In genomic region chr19:5756321-5756985, GRCm38 (mm10) we compare ENCODE assay signal across 8 mouse cellular contexts. TPM values are rescaled to one million over a fixed set of nuclear protein-coding genes. Genes with fewer than 3 reads are reported as not detected.
DNase-seq lines count a peak whose midpoint lies in the region; ATAC-seq lines count a peak whose summit lies in the region.

No protein-coding gene starts in this region.

- H3K27me3 ChIP-seq in hindbrain, embryonic 12.5 days = peaks cover 75% of the 10 kb centered on the region
- peaks cover 85% of the 10 kb centered on the region for H3K27me3 ChIP-seq in limb, embryonic 10.5 days (ENCODE audit: low read depth, poor library complexity, severe bottlenecking)

- DNase-seq in cerebellum, adult 11-12 months = peak; percentile 35
- peak; percentile 93 for DNase-seq in brain, adult 2 months (ENCODE audit: low read depth, low spot score)
- DNase-seq in limb, embryonic 10.5 days (ENCODE audit: low spot score) = peak; percentile 45
- peak; percentile 93 for DNase-seq in right cerebral cortex, adult 18-20 months
- DNase-seq in yolk sac, embryonic 10.5 days (ENCODE audit: low spot score) = no peak
- no peak for DNase-seq in gastrocnemius, adult 18-20 months (ENCODE audit: low spot score)

- no peak for ATAC-seq in cerebellum, adult (ENCODE audit: insufficient number of reproducible peaks, low FRiP score, low TSS enrichment)
- ATAC-seq in hindbrain, embryonic 12.5 days (ENCODE audit: low FRiP score) = peak; percentile 47; the same call in 1 of the 2 replicates

- no peaks in the 10 kb centered on the region for H3K9me3 ChIP-seq in hindbrain, embryonic 12.5 days (replicated peaks)
- no peaks in the 10 kb centered on the region for H3K9me3 ChIP-seq in limb, embryonic 10.5 days (replicated peaks)

- 6% methylated on average over 29 of the region's 29 CpGs for WGBS in hindbrain, embryonic 12.5 days
- WGBS in limb, embryonic 10.5 days = 7% methylated on average over 28 of the region's 29 CpGs

- H3K4me3 ChIP-seq in hindbrain, embryonic 12.5 days = peak overlapping the region; percentile 14
- H3K4me3 ChIP-seq in limb, embryonic 10.5 days = peak overlapping the region; percentile 47

- H3K36me3 ChIP-seq in hindbrain, embryonic 12.5 days = peaks cover 43% of the 10 kb centered on the region
- H3K36me3 ChIP-seq in limb, embryonic 10.5 days = peaks cover 44% of the 10 kb centered on the region

- H3K4me1 ChIP-seq in hindbrain, embryonic 12.5 days = peaks cover 20% of the 10 kb centered on the region
- H3K4me1 ChIP-seq in limb, embryonic 10.5 days = peaks cover 25% of the 10 kb centered on the region

- no peak overlapping the region for H3K27ac ChIP-seq in hindbrain, embryonic 12.5 days
- peak overlapping the region; percentile 15; the same call in 1 of the 2 replicates for H3K27ac ChIP-seq in limb, embryonic 10.5 days

- peak overlapping the region; percentile 43 for H3K4me2 ChIP-seq in hindbrain, embryonic 12.5 days (replicated peaks)

- H3K9ac ChIP-seq in hindbrain, embryonic 12.5 days = peak overlapping the region; percentile 46

RNA-seq across cellular contexts. Expression of gene Scyl1, which starts 14.8 kb away (rescaled TPM):
- polyA plus RNA-seq in hindbrain, embryonic 12.5 days (2016; fragmentation: Nextera tagmentation; extraction: Ambion mirVana) = 71.8 and 73.7 TPM in 2 replicates
- polyA plus RNA-seq in limb, embryonic 10.5 days (2016; fragmentation: Nextera tagmentation; extraction: Ambion mirVana) = 71.6 and 78.5 TPM in 2 replicates
- 10 to 100 TPM; 70.6 to 74.4 TPM for total RNA-seq in gastrocnemius, adult 18-20 months (2021)

RNA-seq across cellular contexts. Expression of gene Ltbp3, which starts 15.7 kb away (rescaled TPM):
- polyA plus RNA-seq in hindbrain, embryonic 12.5 days (2016; fragmentation: Nextera tagmentation; extraction: Ambion mirVana) = 13.8 and 16.6 TPM in 2 replicates
- polyA plus RNA-seq in limb, embryonic 10.5 days (2016; fragmentation: Nextera tagmentation; extraction: Ambion mirVana) = 2.2 and 3.4 TPM in 2 replicates
- 10 to 100 TPM; 41.4 to 45.4 TPM for total RNA-seq in gastrocnemius, adult 18-20 months (2021)

RNA-seq across cellular contexts. Expression of gene Fam89b, which starts 27.0 kb away (rescaled TPM):
- polyA plus RNA-seq in hindbrain, embryonic 12.5 days (2016; fragmentation: Nextera tagmentation; extraction: Ambion mirVana) = 174 and 177 TPM in 2 replicates
- 158 TPM in 2 replicates for polyA plus RNA-seq in limb, embryonic 10.5 days (2016; fragmentation: Nextera tagmentation; extraction: Ambion mirVana)
- total RNA-seq in gastrocnemius, adult 18-20 months (2021) = 10 to 100 TPM; 20.1 to 21.3 TPM

RNA-seq across cellular contexts. Expression of gene Ehbp1l1, which starts 30.3 kb away (rescaled TPM):
- 10.8 and 12.1 TPM in 2 replicates for polyA plus RNA-seq in hindbrain, embryonic 12.5 days (2016; fragmentation: Nextera tagmentation; extraction: Ambion mirVana)
- polyA plus RNA-seq in limb, embryonic 10.5 days (2016; fragmentation: Nextera tagmentation; extraction: Ambion mirVana) = 8.4 and 9.2 TPM in 2 replicates
- 100 to 1,000 TPM; 210 to 241 TPM for total RNA-seq in gastrocnemius, adult 18-20 months (2021)

RNA-seq across cellular contexts. Expression of gene Kcnk7, which starts 52.3 kb away (rescaled TPM):
- not detected in 2 replicates for polyA plus RNA-seq in hindbrain, embryonic 12.5 days (2016; fragmentation: Nextera tagmentation; extraction: Ambion mirVana)
- polyA plus RNA-seq in limb, embryonic 10.5 days (2016; fragmentation: Nextera tagmentation; extraction: Ambion mirVana) = not detected in 2 replicates
- not detected for total RNA-seq in gastrocnemius, adult 18-20 months (2021)

Comparison
In these comparisons a context has a peak if more than half of its experiments do, and no peak if none do; other contexts are left out.
1. DNase-seq: peak in cerebellum, adult 11-12 months (single experiment), brain, adult 2 months (single experiment), limb, embryonic 10.5 days (single experiment) and right cerebral cortex, adult 18-20 months (single experiment); none in yolk sac, embryonic 10.5 days (single experiment) and gastrocnemius, adult 18-20 months (single experiment).